Mouse (Mus musculus) 416B (cell line): ENCODE data around the gene Gm12794.
"Not testable (repeated sequence)": the region's sequence is repeated elsewhere in the genome, so short reads cannot be mapped to it uniquely, and the experiment has no call there.

Source experiments
- DNase-seq: peaks from one replicate; pipeline ENCODE4 v3.0.0; 2011; ENCODE audit warnings: low read depth

Gm12794 gene

DNA sequence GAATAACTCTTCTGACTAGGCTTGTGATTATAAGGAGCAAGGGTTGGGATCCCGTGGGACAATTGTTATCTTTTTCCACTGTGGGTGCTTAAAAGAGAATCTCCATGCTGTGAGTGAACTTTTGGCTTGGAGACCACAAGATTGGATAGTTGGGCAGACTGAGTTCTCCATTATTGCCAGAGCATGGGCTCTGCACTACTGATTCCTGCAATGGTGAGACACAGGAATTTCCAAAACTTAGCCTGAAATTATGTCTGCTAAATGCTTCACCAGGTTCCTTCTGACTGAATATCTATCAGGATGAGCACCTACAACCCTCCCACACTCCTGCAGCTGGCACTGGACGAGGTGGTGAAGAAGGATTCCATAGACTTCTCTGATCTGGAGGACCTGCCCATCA lies at the start of gene Gm12794:
Gene Gm12794, plus strand, starts transcription at position 301 of the 400 bp plus-strand sequence.
- DNase-seq = not testable (repeated sequence)

DNA sequence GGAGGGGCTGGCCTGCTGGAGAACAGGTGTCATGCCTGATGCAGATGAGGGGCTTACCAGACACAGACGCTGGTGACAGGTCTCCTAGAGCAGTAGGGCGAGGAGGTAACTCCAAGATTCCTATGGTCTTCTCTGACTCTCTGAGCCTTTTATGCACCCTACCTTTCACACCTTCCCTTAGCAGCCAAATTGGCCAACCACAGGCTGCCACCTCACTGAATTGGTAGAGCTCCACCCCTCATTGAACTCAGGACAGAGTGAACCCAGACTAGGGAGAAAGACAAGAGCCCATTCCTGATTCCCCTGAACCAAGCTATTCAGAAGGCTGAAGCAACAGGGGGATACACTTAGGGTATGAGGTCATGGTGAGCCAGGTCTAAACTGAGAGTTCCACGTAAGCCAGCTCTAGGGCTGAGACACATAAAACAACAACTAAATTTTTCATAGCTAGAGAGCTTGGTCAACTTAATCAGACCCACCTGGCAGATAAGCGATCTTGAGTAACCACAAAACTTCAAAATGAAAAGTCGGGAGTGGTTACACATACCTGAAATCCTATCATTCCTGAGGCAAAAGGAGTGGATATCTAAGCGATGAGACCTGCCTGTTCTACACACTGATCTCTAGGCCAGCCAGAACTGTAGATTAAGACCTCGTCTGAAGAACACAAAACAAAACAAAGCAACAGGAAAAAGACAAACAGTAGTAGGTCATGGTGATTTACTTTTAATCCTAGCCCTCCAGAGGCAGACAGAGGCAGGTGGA lies 46.4 kb upstream of the Gm12794 start, which contains the start of gene C130073F10Rik:
Gene C130073F10Rik, minus strand, starts transcription at position 134 of the 765 bp plus-strand sequence.
- DNase-seq = no peak

DNA sequence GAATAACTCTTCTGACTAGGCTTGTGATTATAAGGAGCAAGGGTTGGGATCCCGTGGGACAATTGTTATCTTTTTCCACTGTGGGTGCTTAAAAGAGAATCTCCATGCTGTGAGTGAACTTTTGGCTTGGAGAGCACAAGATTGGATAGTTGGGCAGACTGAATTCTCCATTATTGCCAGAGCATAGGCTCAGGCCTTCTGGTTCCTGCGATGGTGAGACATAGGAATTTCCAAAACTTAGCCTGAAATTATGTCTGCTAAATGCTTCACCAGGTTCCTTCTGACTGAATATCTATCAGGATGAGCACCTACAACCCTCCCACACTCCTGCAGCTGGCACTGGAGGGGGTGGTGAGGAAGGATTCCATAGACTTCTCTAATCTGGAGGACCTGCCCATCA lies 31.4 kb upstream of the Gm12794 start, which contains the start of gene Gm12800:
Gene Gm12800, plus strand, starts transcription at position 301 of the 400 bp plus-strand sequence.
- DNase-seq = not testable (repeated sequence)

DNA sequence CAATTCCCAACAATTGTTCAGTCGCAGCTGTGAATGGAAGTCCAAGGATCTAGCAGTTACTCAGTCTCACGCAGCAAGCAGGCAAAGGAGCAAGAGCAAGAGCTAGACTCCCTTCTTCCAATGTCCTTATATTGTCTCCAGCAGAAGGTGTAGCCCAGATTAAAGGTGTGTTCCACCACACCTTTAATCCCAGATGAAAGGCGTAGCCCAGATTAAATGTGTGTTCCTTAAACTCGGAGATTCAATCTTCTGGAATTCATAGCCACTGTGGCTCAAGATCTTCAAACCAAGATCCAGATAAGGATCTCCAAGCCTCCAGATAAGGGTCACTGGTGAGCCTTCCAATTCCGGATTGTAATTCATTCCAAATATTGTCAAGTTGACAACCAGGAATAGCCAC lies 40.7 kb downstream of the Gm12794 start, which contains the start of gene Gm12790:
Gene Gm12790, minus strand, starts transcription at position 101 of the 400 bp plus-strand sequence.
- not testable (repeated sequence) for DNase-seq

DNA sequence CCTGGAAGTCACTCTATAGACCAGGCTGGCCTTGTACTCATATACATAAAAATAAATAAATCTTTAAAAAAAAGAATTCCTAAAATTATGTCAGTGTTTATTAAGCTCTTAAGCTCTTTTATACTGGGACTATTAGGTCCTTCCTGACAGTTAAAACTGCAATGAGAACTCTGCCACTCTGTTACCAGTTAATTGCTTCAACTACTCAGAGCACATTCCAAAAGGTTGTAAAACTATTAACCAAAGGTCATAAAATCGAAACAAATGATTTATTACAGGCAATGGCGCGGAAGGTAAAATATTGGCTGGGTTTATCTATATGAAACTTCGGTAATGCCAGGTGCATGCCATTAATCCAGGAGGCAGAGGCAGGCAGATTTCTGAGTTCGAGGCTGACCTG lies 45.5 kb downstream of the Gm12794 start:
- DNase-seq = no peak

DNA sequence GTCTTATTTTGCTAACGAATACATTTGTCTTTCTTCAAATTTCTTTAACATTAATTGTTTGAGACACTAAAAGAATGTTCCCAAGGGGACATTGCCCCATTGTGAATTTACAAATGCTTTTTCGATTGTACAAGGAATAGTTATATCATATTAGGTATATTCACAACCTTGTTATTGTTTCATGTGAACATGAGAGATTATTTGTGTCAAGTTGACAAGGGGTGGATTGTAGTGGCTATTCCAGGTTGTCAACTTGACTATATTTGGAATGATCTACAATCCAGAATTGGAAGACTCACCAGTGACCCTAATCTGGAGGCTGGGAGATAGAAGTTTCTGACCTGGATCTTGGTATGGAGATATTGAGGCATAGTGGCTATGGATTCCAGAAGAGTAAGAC lies 46.1 kb downstream of the Gm12794 start, which contains the start of gene Gm12789:
Gene Gm12789, plus strand, starts transcription at position 301 of the 400 bp plus-strand sequence.
- DNase-seq = not testable (repeated sequence)
